Mouse (Mus musculus) myocyte (in vitro differentiated cells): ENCODE measurements at regions not wholly inside any gene's neighbourhood (a gene's known extent, or its start where the extent isn't known, plus 50 kb on each side); places are given as distances from the start of the nearest gene placed in this dataset.

Experiments used
- E2F4 ChIP-seq: IDR thresholded peaks from one replicate; pipeline ENCODE4 v1.6.1; 2011; ENCODE audit warnings: mild to moderate bottlenecking, control low read depth, moderate library complexity; ENCODE audit not compliant: insufficient read depth
- USF1 ChIP-seq: IDR thresholded peaks from one replicate; pipeline ENCODE4 v1.6.1; 2011; ENCODE audit warnings: low read depth, mild to moderate bottlenecking, control low read depth, moderate library complexity

DNA sequence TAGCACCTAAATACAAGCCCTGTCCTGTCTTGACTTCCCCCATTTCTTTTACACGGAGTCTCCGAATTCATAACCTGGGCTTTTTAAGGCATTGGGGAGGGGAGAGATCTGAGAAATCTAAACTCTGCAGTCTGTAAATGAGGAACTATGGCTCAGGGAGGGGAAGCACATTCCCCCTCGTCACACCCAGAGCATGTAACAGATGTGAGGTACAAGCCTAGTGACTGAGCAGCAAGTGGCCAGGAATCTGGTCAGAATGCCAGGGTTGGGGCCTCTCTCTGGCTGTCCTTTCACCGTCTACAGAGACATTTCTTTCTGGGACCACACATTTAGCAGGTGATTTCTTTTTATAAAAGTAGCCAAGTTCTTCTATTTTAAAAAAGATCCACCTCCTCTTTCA is 289.4 kb downstream of the Gm826 start:
- no peak for TF ChIP-seq E2F4
- no peak for TF ChIP-seq USF1
